Mouse (Mus musculus): ENCODE measurements around the gene Ccdc155. TPM values are rescaled to one million over a fixed set of nuclear protein-coding genes. Genes with fewer than 3 reads are reported as not detected.

Ccdc155 gene
- polyA plus RNA-seq, 1 experiment from 2014 or later, result 0.53 TPM

- Histone ChIP-seq H3K27me3 (replicated peaks; ENCODE audit: control insufficient read depth, insufficient read depth, low read length) (0 out of 2 replicates have a peak, but pooled peaks cover 4% of the 10 kb centered on the region), H3K9ac (ENCODE audit: low read depth, low read length) (no peak overlapping the region), H3K4me3 (ENCODE audit: low read depth, low read length) (no peak overlapping the region), H3K27ac (ENCODE audit: low read depth, low read length) (no peak overlapping the region), H3K36me3 (ENCODE audit: control insufficient read depth, insufficient read depth, low read length) (peaks cover 31% of the 10 kb centered on the region), H3K4me2 (no peak overlapping the region), H3K9me3 (ENCODE audit: control insufficient read depth, low read length) (no peaks in the 10 kb centered on the region), H3K4me1 (replicated peaks; ENCODE audit: control insufficient read depth, insufficient read depth, low read length) (peaks cover 19% of the 10 kb centered on the region)
- ATAC-seq (replicated peaks; ENCODE audit: low FRiP score) (no peak), DNase-seq (ENCODE audit: low spot score) (no peak)
- 84% methylated on average over 12 of the region's 12 CpGs for WGBS
Observed at GRCm38 (mm10) chr7:45231192-45231591, 26.5 kb upstream of the Ccdc155 start.

DNA sequence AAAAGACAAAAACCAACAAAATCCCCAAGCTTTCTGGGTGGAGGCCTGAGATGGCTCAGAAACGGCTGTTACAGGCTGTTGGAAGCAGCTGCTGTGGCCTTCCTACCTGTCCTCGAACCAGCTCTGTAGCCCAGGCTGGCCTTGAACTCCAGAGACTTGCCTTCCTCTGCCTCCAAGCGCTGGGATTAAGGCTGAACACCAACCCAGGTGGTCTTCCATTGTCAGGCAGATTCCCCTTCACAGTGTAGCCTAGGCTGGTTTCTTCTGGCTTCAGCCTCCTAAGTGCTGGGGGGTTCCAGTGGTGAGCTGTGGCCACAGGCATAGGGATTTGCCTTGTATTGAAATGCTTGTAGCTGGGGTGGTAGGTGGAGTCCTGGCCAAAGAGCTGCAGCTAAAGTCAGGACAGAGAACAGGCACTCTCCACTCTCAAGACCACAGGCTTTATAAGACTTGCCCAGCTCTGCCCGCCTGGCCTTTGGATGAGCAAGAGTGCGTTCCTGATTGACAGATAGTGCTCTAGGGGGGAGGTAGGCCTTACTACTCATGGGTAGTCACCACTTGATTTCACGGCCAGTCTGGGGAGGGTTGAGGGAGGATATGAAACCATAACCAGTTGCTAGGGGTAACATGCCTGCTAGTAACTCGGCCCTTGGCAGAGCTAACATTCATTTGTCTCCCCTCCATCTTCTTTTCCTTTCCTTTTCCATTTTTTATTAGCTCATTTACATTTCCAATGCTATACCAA lies 24.9 kb upstream of the Ccdc155 start:
- no peak overlapping the region for H3K27ac ChIP-seq (ENCODE audit: low read depth, low read length)
- no peaks in the 10 kb centered on the region for H3K27me3 ChIP-seq (replicated peaks; ENCODE audit: control insufficient read depth, insufficient read depth, low read length)
- ATAC-seq (replicated peaks; ENCODE audit: low FRiP score) (no peak), DNase-seq (ENCODE audit: low spot score) (no peak)
- peaks cover 14% of the 10 kb centered on the region for H3K4me1 ChIP-seq (replicated peaks; ENCODE audit: control insufficient read depth, insufficient read depth, low read length)
- H3K9me3 ChIP-seq (ENCODE audit: control insufficient read depth, low read length), result no peaks in the 10 kb centered on the region
- H3K9ac ChIP-seq (ENCODE audit: low read depth, low read length), result no peak overlapping the region; the same call in 1 of the 2 replicates
- H3K4me2 ChIP-seq, result no peak overlapping the region
- H3K4me3 ChIP-seq (ENCODE audit: low read depth, low read length), result no peak overlapping the region
- peaks cover 40% of the 10 kb centered on the region for H3K36me3 ChIP-seq (ENCODE audit: control insufficient read depth, insufficient read depth, low read length)
- 80% methylated on average over 7 of the region's 7 CpGs for WGBS

GRCm38 (mm10) chr7:45229046-45229445 lies 24.4 kb upstream of the Ccdc155 start:
- Histone ChIP-seq H3K36me3 (ENCODE audit: control insufficient read depth, insufficient read depth, low read length) (peaks cover 42% of the 10 kb centered on the region), H3K27ac (ENCODE audit: low read depth, low read length) (no peak overlapping the region), H3K27me3 (replicated peaks; ENCODE audit: control insufficient read depth, insufficient read depth, low read length) (no peaks in the 10 kb centered on the region), H3K9ac (ENCODE audit: low read depth, low read length) (no peak overlapping the region; the same call in 1 of the 2 replicates), H3K4me3 (ENCODE audit: low read depth, low read length) (no peak overlapping the region), H3K4me2 (no peak overlapping the region), H3K4me1 (replicated peaks; ENCODE audit: control insufficient read depth, insufficient read depth, low read length) (peaks cover 8% of the 10 kb centered on the region), H3K9me3 (ENCODE audit: control insufficient read depth, low read length) (no peaks in the 10 kb centered on the region)
- WGBS, result 84% methylated on average over 8 of the region's 8 CpGs
- DNase-seq (ENCODE audit: low spot score) (no peak), ATAC-seq (replicated peaks; ENCODE audit: low FRiP score) (no peak)

DNA sequence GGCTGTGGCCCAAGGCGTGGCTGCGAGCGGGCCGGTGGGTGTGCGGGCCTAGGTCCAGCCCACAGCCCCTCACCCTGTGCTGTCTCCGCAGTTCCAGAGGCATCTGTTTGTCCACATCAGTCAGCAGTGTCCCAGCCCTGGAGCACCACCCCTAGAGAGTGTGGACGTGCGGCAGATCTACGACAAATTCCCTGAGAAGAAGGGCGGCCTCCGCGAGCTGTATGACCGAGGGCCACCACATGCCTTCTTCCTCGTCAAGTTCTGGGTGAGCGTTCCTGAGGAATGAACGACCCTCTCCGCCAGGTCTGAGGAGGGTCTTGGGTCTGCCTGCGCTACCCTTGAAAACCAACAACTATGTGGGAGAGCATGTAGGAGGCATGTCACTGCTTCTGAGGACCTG lies 23.9 kb upstream of the Ccdc155 start:
- WGBS, result 92% methylated on average over 18 of the region's 18 CpGs
- Histone ChIP-seq H3K27ac (ENCODE audit: low read depth, low read length) (no peak overlapping the region), H3K9me3 (ENCODE audit: control insufficient read depth, low read length) (no peaks in the 10 kb centered on the region), H3K4me2 (no peak overlapping the region), H3K9ac (ENCODE audit: low read depth, low read length) (no peak overlapping the region), H3K4me1 (replicated peaks; ENCODE audit: control insufficient read depth, insufficient read depth, low read length) (peaks cover 4% of the 10 kb centered on the region), H3K36me3 (ENCODE audit: control insufficient read depth, insufficient read depth, low read length) (peaks cover 42% of the 10 kb centered on the region), H3K27me3 (replicated peaks; ENCODE audit: control insufficient read depth, insufficient read depth, low read length) (no peaks in the 10 kb centered on the region), H3K4me3 (ENCODE audit: low read depth, low read length) (no peak overlapping the region)
- DNase-seq (ENCODE audit: low spot score), result no peak
- no peak for ATAC-seq (replicated peaks; ENCODE audit: low FRiP score)

- Histone ChIP-seq H3K9me3 (ENCODE audit: control insufficient read depth, low read length) (no peaks in the 10 kb centered on the region), H3K4me1 (replicated peaks; ENCODE audit: control insufficient read depth, insufficient read depth, low read length) (no peaks in the 10 kb centered on the region), H3K27me3 (replicated peaks; ENCODE audit: control insufficient read depth, insufficient read depth, low read length) (no peaks in the 10 kb centered on the region), H3K36me3 (ENCODE audit: control insufficient read depth, insufficient read depth, low read length) (peaks cover 37% of the 10 kb centered on the region), H3K4me3 (ENCODE audit: low read depth, low read length) (no peak overlapping the region), H3K4me2 (no peak overlapping the region), H3K27ac (ENCODE audit: low read depth, low read length) (no peak overlapping the region), H3K9ac (ENCODE audit: low read depth, low read length) (no peak overlapping the region)
- no peak for ATAC-seq (replicated peaks; ENCODE audit: low FRiP score)
- DNase-seq (ENCODE audit: low spot score), result no peak
- 91% methylated on average over 5 of the region's 5 CpGs for WGBS
Observed at GRCm38 (mm10) chr7:45226421-45226820, 21.7 kb upstream of the Ccdc155 start.

DNA sequence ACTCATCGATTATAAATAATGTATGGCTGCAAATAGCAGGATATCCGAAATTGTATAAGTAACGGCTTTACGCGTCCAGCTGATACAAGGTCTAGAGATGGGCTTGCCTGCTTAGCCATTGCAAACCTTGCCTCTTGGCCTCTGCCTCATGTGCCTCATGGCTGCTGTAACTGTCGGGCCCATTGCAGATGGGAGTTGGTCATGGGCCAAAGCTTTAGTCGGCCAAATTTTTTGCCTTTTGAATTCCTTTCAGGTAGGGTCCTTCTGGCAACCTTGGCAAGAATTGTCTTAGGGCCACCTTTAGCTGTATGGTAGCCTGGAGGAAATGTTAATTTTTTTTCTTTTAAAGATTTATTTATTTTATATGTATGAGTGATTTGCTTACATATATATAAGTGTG lies 20.1 kb upstream of the Ccdc155 start:
- no peak for DNase-seq (ENCODE audit: low spot score)
- no peak for ATAC-seq (replicated peaks; ENCODE audit: low FRiP score)
- H3K36me3 ChIP-seq (ENCODE audit: control insufficient read depth, insufficient read depth, low read length), result peaks cover 38% of the 10 kb centered on the region
- H3K9ac ChIP-seq (ENCODE audit: low read depth, low read length), result no peak overlapping the region
- H3K4me3 ChIP-seq (ENCODE audit: low read depth, low read length), result no peak overlapping the region
- WGBS, result 92% methylated on average over 7 of the region's 7 CpGs
- H3K27ac ChIP-seq (ENCODE audit: low read depth, low read length), result no peak overlapping the region
- H3K27me3 ChIP-seq (replicated peaks; ENCODE audit: control insufficient read depth, insufficient read depth, low read length), result no peaks in the 10 kb centered on the region
- no peaks in the 10 kb centered on the region for H3K4me1 ChIP-seq (replicated peaks; ENCODE audit: control insufficient read depth, insufficient read depth, low read length)
- no peak overlapping the region for H3K4me2 ChIP-seq
- H3K9me3 ChIP-seq (ENCODE audit: control insufficient read depth, low read length), result no peaks in the 10 kb centered on the region

- 72% methylated on average over 2 of the region's 2 CpGs for WGBS
- Histone ChIP-seq H3K27ac (ENCODE audit: low read depth, low read length) (no peak overlapping the region), H3K4me1 (replicated peaks; ENCODE audit: control insufficient read depth, insufficient read depth, low read length) (no peaks in the 10 kb centered on the region), H3K4me2 (no peak overlapping the region), H3K4me3 (ENCODE audit: low read depth, low read length) (no peak overlapping the region), H3K36me3 (ENCODE audit: control insufficient read depth, insufficient read depth, low read length) (peaks cover 24% of the 10 kb centered on the region), H3K9me3 (ENCODE audit: control insufficient read depth, low read length) (no peaks in the 10 kb centered on the region), H3K27me3 (replicated peaks; ENCODE audit: control insufficient read depth, insufficient read depth, low read length) (no peaks in the 10 kb centered on the region), H3K9ac (ENCODE audit: low read depth, low read length) (no peak overlapping the region)
- ATAC-seq (replicated peaks; ENCODE audit: low FRiP score), result no peak
- DNase-seq (ENCODE audit: low spot score), result no peak
Observed at GRCm38 (mm10) chr7:45221680-45222079, 17.0 kb upstream of the Ccdc155 start.

GRCm38 (mm10) chr7:45216442-45217183 lies 11.9 kb upstream of the Ccdc155 start:
- Histone ChIP-seq H3K9me3 (ENCODE audit: control insufficient read depth, low read length) (no peaks in the 10 kb centered on the region), H3K4me2 (peak overlapping the region; percentile 68), H3K27me3 (replicated peaks; ENCODE audit: control insufficient read depth, insufficient read depth, low read length) (peaks cover 18% of the 10 kb centered on the region), H3K4me1 (replicated peaks; ENCODE audit: control insufficient read depth, insufficient read depth, low read length) (peaks cover 10% of the 10 kb centered on the region), H3K9ac (ENCODE audit: low read depth, low read length) (peak overlapping the region; percentile 79), H3K4me3 (ENCODE audit: low read depth, low read length) (peak overlapping the region; percentile 62), H3K27ac (ENCODE audit: low read depth, low read length) (peak overlapping the region; percentile 80), H3K36me3 (ENCODE audit: control insufficient read depth, insufficient read depth, low read length) (peaks cover 8% of the 10 kb centered on the region; the same call in 1 of the 2 replicates)
- peak; percentile 56 for ATAC-seq (replicated peaks; ENCODE audit: low FRiP score)
- DNase-seq (ENCODE audit: low spot score), result peak; percentile 82
- 4% methylated on average over 13 of the region's 13 CpGs for WGBS

All from liver, embryonic 11.5 days (tissue).